Mouse (Mus musculus) heart, embryonic 10.5 days (tissue): Measurements from ENCODE around the gene Ncbp3. TPM values are rescaled to one million over a fixed set of nuclear protein-coding genes. Genes with fewer than 3 reads are reported as not detected.
A peak's percentile ranks its signal among the peaks of the same experiment; 100 is the strongest.

Source experiments
- DNase-seq: peaks from one replicate; pipeline ENCODE4 v3.0.0-alpha.2; 2017; ENCODE audit warnings: low spot score
- H3K27ac ChIP-seq: fragments of 300-500 bp; sonication (generic); 2 replicates; pipeline ENCODE4 v1.5.1; 2016; ENCODE audit warnings: mild to moderate bottlenecking
- H3K27me3 ChIP-seq: fragments of 300-500 bp; sonication (generic); 2 replicates; pipeline ENCODE4 v1.6.1; 2016; ENCODE audit warnings: mild to moderate bottlenecking; ENCODE audit not compliant: poor library complexity, insufficient read depth, severe bottlenecking
- H3K36me3 ChIP-seq: fragments of 300-500 bp; sonication (generic); 2 replicates; pipeline ENCODE4 v1.6.1; 2016; ENCODE audit warnings: mild to moderate bottlenecking, moderate library complexity
- H3K4me1 ChIP-seq: fragments of 300-500 bp; sonication (generic); 2 replicates; pipeline ENCODE4 v1.6.1; 2016; ENCODE audit warnings: mild to moderate bottlenecking
- H3K4me3 ChIP-seq: fragments of 300-500 bp; sonication (generic); 2 replicates; pipeline ENCODE4 v1.5.1; 2016; ENCODE audit warnings: mild to moderate bottlenecking, moderate library complexity
- H3K9me3 ChIP-seq: fragments of 300-500 bp; sonication (generic); 2 replicates; pipeline ENCODE4 v1.6.1; 2016; ENCODE audit warnings: mild to moderate bottlenecking, moderate library complexity
- WGBS: fragments of 180-500 bp; shearing (Covaris S2); methylation state at CpG from one replicate; pipeline ENCODE4 v1.1.7; 2016; 5-methylcytosine and 5-hydroxymethylcytosine counted together
- polyA plus RNA-seq: library from polyadenylated mRNA; unstranded; fragments of >200 nt; fragmentation: Nextera tagmentation; extraction: Ambion mirVana; gene quantifications from 2 replicates; pipeline ENCODE4 v1.2.1, GENCODE M21; 2016

Ncbp3 gene
- polyA plus RNA-seq, 1 experiment from 2014 or later = 11.6 TPM

DNA sequence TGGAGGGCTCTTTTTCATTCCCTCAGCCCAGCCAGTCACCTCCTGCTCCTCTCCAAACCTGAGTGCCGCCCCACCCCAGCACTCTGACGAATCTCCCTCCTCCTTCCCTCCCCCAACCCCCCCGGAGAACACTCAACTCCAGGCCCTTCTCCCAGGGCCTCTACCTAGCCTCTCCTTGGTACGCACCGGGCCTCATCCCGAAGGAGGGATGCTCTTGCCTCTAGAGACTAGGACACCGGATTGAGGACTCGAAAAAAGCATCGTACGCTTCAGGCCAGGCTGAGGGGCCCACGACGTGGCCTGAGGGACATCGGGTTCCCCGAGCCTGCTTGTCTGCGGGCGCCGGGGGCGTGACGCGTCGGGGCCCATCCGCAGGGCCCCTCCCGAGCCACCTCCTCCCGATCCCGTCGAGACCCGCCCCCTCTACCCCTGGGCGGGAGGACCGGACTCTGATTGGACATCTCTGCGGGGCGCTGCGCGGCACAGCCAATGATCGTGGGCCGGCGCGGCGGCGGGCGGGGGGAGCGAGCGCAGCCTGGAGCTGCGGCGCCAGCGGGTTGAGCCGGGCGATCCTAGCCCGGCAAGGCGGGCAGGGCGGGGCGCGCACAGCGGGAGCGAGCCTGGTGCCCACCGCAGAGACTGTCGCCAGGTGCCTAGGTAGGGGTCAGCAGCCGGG, 29.0 kb upstream of the Ncbp3 start, which contains the start of gene Camkk1:
TSS of gene Camkk1 (plus strand) at position 538 of the 676 bp plus-strand sequence.
- Histone ChIP-seq H3K27ac (peak within 1 kb of the TSS; percentile 73), H3K4me3 (peak within 1 kb of the TSS; percentile 79), H3K9me3 (no peaks in the 10 kb centered on the region), H3K4me1 (peaks cover 32% of the 10 kb centered on the region), H3K36me3 (no peaks in the 10 kb centered on the region), H3K27me3 (peaks cover 86% of the 10 kb centered on the region)
- under 1% methylated on average over 57 of the region's 57 CpGs for WGBS
- DNase-seq = peak; percentile 94

DNA sequence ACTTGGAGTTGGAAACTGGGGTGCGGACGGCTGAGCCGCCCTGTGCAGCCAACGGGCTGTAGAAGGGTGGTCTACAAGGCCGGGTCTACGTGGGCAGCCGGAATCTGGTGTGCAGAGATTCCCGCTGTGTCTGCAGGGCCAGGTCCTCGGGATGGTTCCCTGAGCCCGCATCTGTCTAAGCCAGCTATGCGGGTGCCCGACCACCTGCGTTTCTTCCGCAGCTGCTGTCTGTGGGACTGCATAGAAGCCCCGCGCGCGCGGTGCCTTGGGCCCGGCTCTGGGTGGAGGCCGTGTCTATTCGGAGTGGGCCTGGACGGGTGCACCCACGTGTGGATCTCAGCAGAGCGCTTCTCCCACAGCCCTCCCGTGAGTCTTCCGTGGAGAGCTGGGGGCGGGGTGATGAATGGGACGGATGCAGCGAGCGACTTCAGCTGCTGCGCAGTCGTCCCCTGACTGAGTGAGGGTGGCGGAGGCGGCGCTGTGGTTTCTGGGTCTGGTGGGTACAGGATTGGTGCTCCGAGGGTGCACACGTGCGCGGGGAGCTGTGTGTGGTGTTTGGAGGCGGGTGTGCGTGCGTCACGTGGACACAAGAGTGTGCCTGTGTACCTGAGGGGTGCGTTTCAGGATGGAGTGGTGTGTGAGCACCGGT, 28.3 kb upstream of the Ncbp3 start:
- Histone ChIP-seq H3K36me3 (no peaks in the 10 kb centered on the region), H3K27me3 (peaks cover 80% of the 10 kb centered on the region), H3K4me3 (peak overlapping the region; percentile 79), H3K9me3 (no peaks in the 10 kb centered on the region), H3K27ac (peak overlapping the region; percentile 73), H3K4me1 (peaks cover 34% of the 10 kb centered on the region)
- no peak for DNase-seq
- under 1% methylated on average over 46 of the region's 46 CpGs for whole genome bisulfite sequencing

DNA sequence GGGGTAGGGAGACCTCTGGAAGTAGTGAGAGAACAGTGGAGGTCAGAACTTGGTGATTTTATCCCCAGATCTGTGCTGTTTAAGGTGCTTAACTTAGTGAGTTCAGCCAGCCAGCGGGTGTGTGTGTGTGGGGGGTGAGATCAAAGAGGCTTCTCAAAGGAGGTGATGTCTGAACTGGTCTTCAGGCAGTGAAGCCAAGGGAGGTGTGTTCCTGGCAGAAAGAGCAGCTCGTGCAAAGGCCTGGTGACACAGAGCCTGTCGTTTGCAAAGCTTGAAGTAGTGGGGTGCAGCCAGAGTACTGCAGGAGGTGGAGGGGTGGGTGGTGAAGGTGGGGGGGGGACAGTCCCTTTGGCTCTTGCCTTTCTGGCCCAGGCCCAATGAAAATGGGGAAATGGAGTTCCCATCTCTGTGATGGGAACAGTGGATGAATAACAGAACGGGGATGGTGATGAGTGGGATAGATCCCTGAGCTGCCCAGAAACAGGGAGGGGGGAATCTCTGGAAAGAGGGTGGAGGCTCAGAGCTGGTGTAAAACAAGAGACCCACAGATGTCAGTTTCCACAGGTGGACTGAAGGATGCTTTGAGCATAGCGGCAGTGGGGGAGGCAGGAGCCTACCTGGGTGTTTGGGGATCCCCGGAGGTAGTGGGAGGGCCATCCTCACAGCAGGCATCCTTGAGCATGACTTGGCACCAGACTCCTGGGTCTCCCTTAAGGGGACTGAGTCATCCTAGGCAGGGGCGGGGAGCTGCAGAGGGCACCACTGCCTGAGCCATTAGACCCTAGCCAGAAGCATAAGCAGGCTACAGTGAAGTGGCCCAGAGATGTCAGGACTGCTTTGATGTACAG, 26.4 kb upstream of the Ncbp3 start:
- WGBS = 52% methylated on average over 7 of the region's 7 CpGs
- Histone ChIP-seq H3K4me3 (no peak overlapping the region), H3K27ac (no peak overlapping the region), H3K36me3 (no peaks in the 10 kb centered on the region), H3K27me3 (peaks cover 65% of the 10 kb centered on the region), H3K4me1 (peaks cover 47% of the 10 kb centered on the region), H3K9me3 (no peaks in the 10 kb centered on the region)
- no peak for DNase-seq

DNA sequence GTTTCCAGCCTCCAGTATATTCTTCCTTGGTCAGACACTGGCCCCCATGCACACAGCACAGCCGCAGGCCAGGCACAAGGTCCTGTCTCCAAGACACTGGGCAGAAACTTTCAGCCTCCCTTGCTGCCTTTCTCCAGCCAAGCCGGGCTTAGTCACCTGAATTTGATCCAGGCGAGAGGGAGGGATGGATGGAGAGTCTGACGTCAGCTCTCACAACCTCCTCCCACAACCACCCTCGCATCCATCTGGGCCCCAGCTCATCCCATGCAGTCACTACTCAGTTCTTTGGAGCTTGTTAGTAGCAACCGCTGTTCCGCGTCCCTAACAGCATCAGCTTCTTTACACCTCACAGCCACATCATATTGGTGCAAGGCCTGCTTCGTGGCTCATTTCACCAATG, 24.5 kb upstream of the Ncbp3 start:
- peaks cover 46% of the 10 kb centered on the region for H3K27me3 ChIP-seq
- 53% methylated on average over 9 of the region's 9 CpGs for WGBS
- DNase-seq = no peak
- no peaks in the 10 kb centered on the region for H3K36me3 ChIP-seq
- H3K4me1 ChIP-seq = peaks cover 63% of the 10 kb centered on the region
- H3K27ac ChIP-seq = no peak overlapping the region
- H3K4me3 ChIP-seq = no peak overlapping the region
- H3K9me3 ChIP-seq = no peaks in the 10 kb centered on the region

DNA sequence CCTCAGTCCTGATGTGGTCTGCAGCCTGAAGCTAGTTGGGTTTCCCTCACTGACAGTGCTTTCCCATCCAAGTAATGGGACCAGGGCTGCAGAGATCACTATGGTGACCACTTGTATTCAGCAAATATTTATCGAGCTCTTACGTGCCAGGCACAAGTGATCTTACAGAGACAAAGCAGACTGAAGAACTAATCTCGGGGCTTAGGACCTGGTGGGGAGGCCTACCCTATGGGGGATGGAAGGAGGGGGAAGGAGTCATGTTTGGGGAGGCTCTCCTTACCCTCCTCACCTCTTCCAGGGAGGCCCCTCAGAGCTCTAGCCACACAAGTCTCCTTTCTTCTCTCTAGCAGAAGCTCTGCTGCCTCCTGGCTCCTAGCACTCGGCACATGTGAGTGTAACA, 23.8 kb upstream of the Ncbp3 start:
- H3K27me3 ChIP-seq = peaks cover 39% of the 10 kb centered on the region
- H3K27ac ChIP-seq = peak overlapping the region; percentile 31; the same call in 1 of the 2 replicates
- WGBS = 68% methylated on average over 4 of the region's 4 CpGs
- peaks cover 55% of the 10 kb centered on the region for H3K4me1 ChIP-seq
- H3K4me3 ChIP-seq = no peak overlapping the region
- no peaks in the 10 kb centered on the region for H3K9me3 ChIP-seq
- DNase-seq = no peak
- no peaks in the 10 kb centered on the region for H3K36me3 ChIP-seq

DNA sequence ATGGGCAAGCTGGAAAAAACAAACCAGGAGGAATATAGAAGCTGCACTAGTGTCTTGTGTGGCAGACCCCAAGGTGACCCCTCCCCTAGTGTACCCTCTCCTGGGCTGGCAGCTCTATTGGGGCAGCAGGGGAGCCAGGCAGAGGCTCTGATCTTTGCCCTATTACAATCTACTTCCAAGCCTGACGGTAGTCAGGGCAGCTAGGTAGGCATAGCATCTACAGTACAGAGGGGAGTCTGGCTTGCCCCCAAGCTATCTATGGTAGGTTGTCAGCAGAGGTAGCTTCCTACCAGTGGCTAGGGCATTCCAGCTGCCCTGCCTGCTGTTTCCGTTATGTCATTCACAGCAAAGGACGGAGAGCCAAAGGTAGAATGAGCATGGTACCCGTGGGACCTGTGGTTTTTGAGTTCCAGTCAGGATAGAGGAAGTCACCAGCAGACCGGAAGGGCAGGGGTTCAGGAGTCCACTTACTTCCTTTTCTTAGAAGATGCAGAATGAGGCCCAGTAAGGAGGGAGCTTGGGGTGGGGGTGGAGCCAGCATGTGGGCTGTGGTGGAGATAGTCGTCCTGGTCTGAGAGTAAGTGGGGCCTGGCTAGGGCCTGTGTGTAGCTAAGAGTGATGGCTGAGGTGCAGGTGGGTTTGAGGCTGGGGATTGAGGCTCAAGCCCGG, 23.2 kb upstream of the Ncbp3 start:
- peak overlapping the region; percentile 31; the same call in 1 of the 2 replicates for H3K27ac ChIP-seq
- H3K27me3 ChIP-seq = peaks cover 35% of the 10 kb centered on the region
- no peaks in the 10 kb centered on the region for H3K36me3 ChIP-seq
- no peaks in the 10 kb centered on the region for H3K9me3 ChIP-seq
- 43% methylated on average over 7 of the region's 7 CpGs for WGBS
- no peak for DNase-seq
- peaks cover 50% of the 10 kb centered on the region for H3K4me1 ChIP-seq
- H3K4me3 ChIP-seq = no peak overlapping the region

DNA sequence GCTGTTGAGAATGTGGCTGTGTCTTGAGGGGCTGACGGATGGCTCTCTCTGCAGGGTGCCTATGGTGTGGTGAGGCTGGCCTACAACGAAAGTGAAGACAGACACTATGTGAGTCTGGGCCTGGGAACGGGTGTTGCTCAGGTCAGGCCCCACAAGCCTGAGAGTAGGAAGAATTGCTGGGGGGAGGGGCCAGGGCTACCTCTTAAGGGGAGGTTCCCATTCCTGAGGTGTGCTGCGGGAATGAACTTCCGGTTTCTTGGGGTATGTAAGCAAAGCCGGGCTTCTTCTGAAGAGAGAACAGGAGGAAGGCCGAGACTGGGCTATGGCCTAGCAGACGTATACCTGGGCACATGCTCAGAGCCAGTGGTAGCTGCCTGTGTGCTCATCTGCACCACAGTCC, 20.6 kb upstream of the Ncbp3 start:
- H3K27ac ChIP-seq = peak overlapping the region; percentile 37
- H3K4me3 ChIP-seq = no peak overlapping the region
- H3K9me3 ChIP-seq = no peaks in the 10 kb centered on the region
- WGBS = 40% methylated on average over 8 of the region's 8 CpGs
- no peaks in the 10 kb centered on the region for H3K36me3 ChIP-seq
- H3K4me1 ChIP-seq = peaks cover 54% of the 10 kb centered on the region
- DNase-seq = no peak
- H3K27me3 ChIP-seq = peaks cover 18% of the 10 kb centered on the region

DNA sequence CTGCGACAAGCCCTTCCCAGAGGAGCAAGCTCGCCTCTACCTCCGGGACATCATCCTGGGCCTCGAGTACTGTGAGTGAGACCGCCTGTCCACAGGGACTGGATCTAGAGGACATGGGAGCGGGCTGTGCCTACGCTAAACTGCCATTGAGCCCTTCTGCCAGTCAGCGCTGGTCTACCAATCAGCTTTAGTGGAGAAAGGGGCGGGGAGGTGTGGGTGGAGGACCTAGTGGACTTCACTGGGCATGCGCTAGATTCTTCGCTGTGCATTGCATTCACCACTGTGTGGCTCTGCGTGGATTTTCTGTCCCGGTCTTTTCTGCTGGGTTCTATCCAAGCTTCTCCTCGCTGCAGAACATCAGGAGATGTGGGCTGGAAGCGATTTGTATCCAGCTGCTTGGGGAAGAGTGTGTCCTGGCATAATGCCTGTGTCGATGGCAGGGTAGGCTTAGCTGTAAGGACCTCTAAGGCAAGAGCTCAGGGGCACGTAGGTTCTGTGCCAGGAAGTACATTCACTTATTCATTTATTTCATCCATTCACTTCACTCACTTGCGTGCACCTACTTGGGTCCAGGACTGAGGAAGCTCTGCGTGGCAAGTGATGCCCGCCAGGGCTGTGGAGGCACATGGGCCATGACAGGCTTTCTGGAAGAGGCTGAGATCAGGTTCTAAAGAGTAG, 16.6 kb upstream of the Ncbp3 start:
- DNase-seq = peak; percentile 95
- H3K36me3 ChIP-seq = no peaks in the 10 kb centered on the region
- peak overlapping the region; percentile 49 for H3K4me3 ChIP-seq
- H3K27me3 ChIP-seq = peaks cover 26% of the 10 kb centered on the region
- peak overlapping the region; percentile 78 for H3K27ac ChIP-seq
- no peaks in the 10 kb centered on the region for H3K9me3 ChIP-seq
- peaks cover 30% of the 10 kb centered on the region for H3K4me1 ChIP-seq
- 28% methylated on average over 20 of the region's 20 CpGs for WGBS

DNA sequence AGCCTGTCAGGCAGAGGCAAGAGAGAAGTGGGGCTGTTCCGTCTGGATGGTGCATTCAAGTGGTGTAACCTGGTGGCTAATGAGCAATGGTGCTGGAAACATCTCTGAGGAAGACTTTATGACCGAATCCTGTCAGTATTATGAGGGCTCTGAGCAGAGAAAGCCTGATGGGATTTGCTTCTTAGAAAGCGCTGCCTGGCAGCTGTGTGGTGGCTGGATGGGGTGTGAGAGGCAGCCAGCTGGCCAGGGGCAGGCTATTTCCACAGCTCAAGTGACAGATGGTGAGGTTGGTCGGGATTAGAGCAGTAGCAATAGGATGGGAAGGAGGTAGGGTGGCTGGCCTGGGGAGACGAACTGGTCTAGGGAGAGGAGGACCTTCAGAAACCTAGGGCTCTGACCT, 16.0 kb upstream of the Ncbp3 start:
- Histone ChIP-seq H3K4me1 (peaks cover 32% of the 10 kb centered on the region), H3K4me3 (no peak overlapping the region), H3K36me3 (no peaks in the 10 kb centered on the region), H3K27ac (peak overlapping the region; percentile 78), H3K27me3 (peaks cover 26% of the 10 kb centered on the region), H3K9me3 (no peaks in the 10 kb centered on the region)
- DNase-seq = no peak
- 70% methylated on average over 5 of the region's 5 CpGs for WGBS

DNA sequence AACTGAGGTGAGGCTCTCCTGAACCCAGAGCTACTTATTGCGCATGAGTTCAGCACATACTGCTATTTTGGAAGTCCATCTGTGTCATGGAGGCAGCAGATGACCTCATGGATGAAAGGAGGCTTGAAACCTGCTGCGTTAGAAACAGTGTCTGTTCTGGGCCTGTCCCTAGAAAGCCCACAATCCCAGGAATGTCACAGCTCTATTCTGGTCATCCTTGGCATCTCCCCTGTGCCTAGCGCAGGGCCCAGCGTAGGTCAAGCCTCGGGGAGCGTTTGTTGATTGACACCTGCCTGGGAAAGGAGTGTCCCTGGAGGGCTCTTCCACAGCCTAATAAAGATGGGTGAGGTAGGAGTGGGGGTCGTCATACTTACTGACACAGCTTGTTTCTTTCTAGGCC, 11.5 kb upstream of the Ncbp3 start:
- Histone ChIP-seq H3K27me3 (peaks cover 33% of the 10 kb centered on the region), H3K27ac (no peak overlapping the region), H3K4me1 (peaks cover 23% of the 10 kb centered on the region), H3K4me3 (no peak overlapping the region), H3K36me3 (no peaks in the 10 kb centered on the region), H3K9me3 (no peaks in the 10 kb centered on the region)
- 50% methylated on average over 7 of the region's 7 CpGs for WGBS
- no peak for DNase-seq

DNA sequence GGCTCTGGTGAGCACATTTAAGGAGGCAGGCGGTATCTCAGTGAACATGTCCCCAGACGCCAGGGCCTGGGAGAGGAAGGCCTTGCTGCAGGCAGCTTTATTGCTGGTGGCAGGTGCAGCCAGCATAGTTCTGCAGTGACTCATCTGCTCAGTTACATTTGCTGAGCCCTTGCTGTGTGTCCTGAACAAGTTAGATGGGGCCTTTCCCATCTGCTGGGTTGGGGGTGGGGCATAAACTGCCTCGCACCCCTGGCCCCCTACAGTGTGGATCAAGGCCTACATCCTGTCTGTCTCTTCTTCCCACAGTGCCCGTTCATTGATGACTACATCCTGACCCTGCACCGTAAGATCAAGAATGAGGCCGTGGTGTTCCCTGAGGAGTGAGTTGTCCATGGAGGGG, 10.7 kb upstream of the Ncbp3 start:
- H3K27me3 ChIP-seq = peaks cover 25% of the 10 kb centered on the region
- H3K4me3 ChIP-seq = no peak overlapping the region
- no peak for DNase-seq
- peaks cover 19% of the 10 kb centered on the region for H3K4me1 ChIP-seq
- no peaks in the 10 kb centered on the region for H3K36me3 ChIP-seq
- 0 out of 2 replicates have a peak overlapping the region, but pooled peaks have one; percentile 6 for H3K27ac ChIP-seq
- WGBS = 50% methylated on average over 6 of the region's 6 CpGs
- H3K9me3 ChIP-seq = no peaks in the 10 kb centered on the region

DNA sequence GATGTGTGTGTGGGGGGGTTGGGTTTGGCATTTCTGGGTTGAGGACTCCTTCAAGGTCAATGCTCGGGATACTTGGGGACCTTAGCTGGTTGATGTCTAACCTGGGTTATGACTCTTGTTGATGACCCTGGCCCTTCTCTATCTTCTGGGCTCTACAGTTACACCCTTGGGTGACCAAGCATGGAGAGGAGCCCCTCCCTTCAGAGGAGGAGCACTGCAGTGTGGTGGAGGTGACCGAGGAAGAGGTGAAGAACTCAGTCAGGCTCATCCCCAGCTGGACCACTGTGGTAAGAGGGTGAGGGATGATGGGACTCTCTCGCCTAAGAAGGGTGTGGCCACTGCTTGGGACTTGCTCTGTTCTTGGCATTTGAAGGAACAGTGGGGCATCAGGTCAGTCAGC, 9.9 kb upstream of the Ncbp3 start:
- 91% methylated on average over 3 of the region's 3 CpGs for WGBS
- H3K9me3 ChIP-seq = no peaks in the 10 kb centered on the region
- DNase-seq = no peak

More for the DNA sequence above, 9.9 kb upstream of the Ncbp3 start:
- Histone ChIP-seq H3K4me3 (no peak overlapping the region), H3K27ac (no peak overlapping the region), H3K27me3 (peaks cover 17% of the 10 kb centered on the region; the same call in 1 of the 2 replicates), H3K36me3 (no peaks in the 10 kb centered on the region), H3K4me1 (peaks cover 19% of the 10 kb centered on the region)
